Mouse (Mus musculus) brain, embryonic 14.5 days (tissue): Measurements from ENCODE around the gene Znrd1.

Source experiments
- CTCF ChIP-seq: fragments of 200-500 bp; IDR thresholded peaks from 2 replicates; pipeline ENCODE4 v1.5.1; 2012; ENCODE audit warnings: inconsistent platforms, mild to moderate bottlenecking, moderate library complexity, borderline replicate concordance; ENCODE audit not compliant: insufficient read depth, insufficient read length; ENCODE audit errors: extremely low read depth
- POLR2A ChIP-seq: fragments of 200-500 bp; IDR thresholded peaks from 2 replicates; pipeline ENCODE4 v1.6.1; 2012; ENCODE audit warnings: mild to moderate bottlenecking, inconsistent platforms, borderline replicate concordance; ENCODE audit not compliant: poor library complexity, insufficient read depth, insufficient read length, severe bottlenecking; ENCODE audit errors: extremely low read depth

DNA sequence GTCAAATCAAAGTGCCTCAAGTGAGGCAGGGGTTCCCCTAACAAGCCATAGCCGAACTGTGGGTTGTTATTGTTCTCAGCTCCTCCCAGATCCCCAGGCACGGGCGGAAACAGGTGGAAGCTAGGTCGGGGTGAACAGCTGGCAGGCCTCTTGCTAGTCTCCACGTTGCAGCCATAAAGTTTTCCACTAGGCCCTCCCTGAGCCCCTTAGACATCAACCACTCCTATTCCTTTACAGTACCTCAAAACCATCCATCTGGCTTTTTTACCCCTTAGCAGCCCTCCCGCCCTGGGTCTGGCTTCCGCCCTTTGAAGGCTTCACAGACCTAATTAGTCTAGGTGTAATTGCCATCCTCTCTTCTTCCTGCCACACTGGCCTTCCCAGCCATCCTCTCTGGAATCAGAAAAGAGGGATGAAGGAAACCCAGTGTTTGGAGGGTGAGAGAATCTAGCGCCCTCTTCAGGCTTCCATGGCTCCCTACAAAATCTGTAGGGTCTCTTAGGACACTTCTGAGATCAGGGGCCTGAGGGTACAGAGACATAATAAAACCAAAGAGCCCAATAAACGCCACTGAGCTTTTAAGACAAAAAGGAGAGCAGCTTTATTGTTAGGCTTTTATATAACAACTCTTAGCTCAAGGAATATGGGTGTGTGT is 14.1 kb downstream of the Znrd1 start:
- no peak for TF ChIP-seq POLR2A
- peak; percentile 33; the same call in 1 of the 2 replicates for TF ChIP-seq CTCF
